Mouse (Mus musculus) liver, embryonic 13.5 days (tissue): ENCODE data around the gene Polr2f. TPM values are rescaled to one million over a fixed set of nuclear protein-coding genes. Genes with fewer than 3 reads are reported as not detected.

Source experiments
- ATAC-seq: fragments of 200-750 bp; cut with Nextera tagmentation; 2 replicates; pipeline ENCODE4 v1.8.0; 2017; ENCODE audit warnings: low read depth, mild to moderate bottlenecking, moderate number of reproducible peaks, moderate library complexity
- DNase-seq: peaks from one replicate; pipeline ENCODE4 v3.0.0; 2022
- H3K27ac ChIP-seq: fragments of 300-500 bp; sonication (generic); 2 replicates; pipeline ENCODE4 v1.5.1; 2015; ENCODE audit warnings: moderate library complexity, mild to moderate bottlenecking, inconsistent platforms
- H3K27me3 ChIP-seq: fragments of 300-500 bp; sonication (generic); 2 replicates; pipeline ENCODE4 v1.6.1; 2015; ENCODE audit warnings: mild to moderate bottlenecking, inconsistent platforms
- H3K36me3 ChIP-seq: fragments of 300-500 bp; sonication (generic); 2 replicates; pipeline ENCODE4 v1.6.1; 2015; ENCODE audit warnings: mild to moderate bottlenecking, inconsistent platforms
- H3K4me1 ChIP-seq: fragments of 300-500 bp; sonication (generic); replicated peaks from 2 replicates; pipeline ENCODE4 v1.6.1; 2015; ENCODE audit warnings: inconsistent platforms
- H3K4me2 ChIP-seq: fragments of 300-500 bp; sonication (generic); 2 replicates; pipeline ENCODE4 v1.6.1; 2015; ENCODE audit warnings: inconsistent platforms, mild to moderate bottlenecking, moderate library complexity
- H3K4me3 ChIP-seq: fragments of 300-500 bp; sonication (generic); replicated peaks from 2 replicates; pipeline ENCODE4 v1.5.1; 2015; ENCODE audit warnings: mild to moderate bottlenecking, inconsistent platforms
- H3K9ac ChIP-seq: fragments of 300-500 bp; sonication (generic); 2 replicates; pipeline ENCODE4 v1.6.1; 2015; ENCODE audit warnings: mild to moderate bottlenecking, inconsistent platforms
- H3K9me3 ChIP-seq: fragments of 300-500 bp; sonication (generic); replicated peaks from 2 replicates; pipeline ENCODE4 v1.6.1; 2016; ENCODE audit warnings: inconsistent platforms
- WGBS: fragments of 180-500 bp; shearing (Covaris S2); methylation state at CpG from one replicate; pipeline ENCODE4 v1.1.7; 2015; ENCODE audit not compliant: insufficient replicate concordance; 5-methylcytosine and 5-hydroxymethylcytosine counted together
- polyA plus RNA-seq: library from polyadenylated mRNA; unstranded; fragments of >200 nt; fragmentation: Nextera tagmentation; extraction: Ambion mirVana; gene quantifications from 2 replicates; pipeline ENCODE4 v1.2.1, GENCODE M21; 2015

The Polr2f gene
- polyA plus RNA-seq, 1 experiment from 2014 or later, result 233 TPM

GRCm38 (mm10) chr15:79101531-79101930 lies 39.3 kb upstream of the Polr2f start:
- no peak overlapping the region for H3K27ac ChIP-seq
- ATAC-seq, result no peak
- H3K4me2 ChIP-seq, result no peak overlapping the region
- H3K9ac ChIP-seq, result no peak overlapping the region
- no peaks in the 10 kb centered on the region for H3K9me3 ChIP-seq
- DNase-seq, result no peak
- peaks cover 42% of the 10 kb centered on the region for H3K4me1 ChIP-seq
- H3K4me3 ChIP-seq, result no peak overlapping the region
- no peaks in the 10 kb centered on the region for H3K36me3 ChIP-seq
- no peaks in the 10 kb centered on the region for H3K27me3 ChIP-seq

GRCm38 (mm10) chr15:79103264-79103663 lies 37.5 kb upstream of the Polr2f start:
- no peaks in the 10 kb centered on the region for H3K27me3 ChIP-seq
- H3K4me2 ChIP-seq, result no peak overlapping the region
- H3K27ac ChIP-seq, result no peak overlapping the region
- H3K9ac ChIP-seq, result no peak overlapping the region
- 74% methylated on average over 10 of the region's 10 CpGs for WGBS
- ATAC-seq (no peak), DNase-seq (no peak)
- H3K36me3 ChIP-seq, result no peaks in the 10 kb centered on the region
- peaks cover 33% of the 10 kb centered on the region for H3K4me1 ChIP-seq
- H3K4me3 ChIP-seq, result no peak overlapping the region
- no peaks in the 10 kb centered on the region for H3K9me3 ChIP-seq

GRCm38 (mm10) chr15:79105804-79106203 lies 35.0 kb upstream of the Polr2f start:
- Histone ChIP-seq H3K4me3 (no peak overlapping the region), H3K4me1 (peaks cover 49% of the 10 kb centered on the region), H3K9ac (no peak overlapping the region), H3K9me3 (no peaks in the 10 kb centered on the region), H3K4me2 (0 out of 2 replicates have a peak overlapping the region, but pooled peaks have one; percentile 5), H3K27me3 (peaks cover 14% of the 10 kb centered on the region), H3K36me3 (no peaks in the 10 kb centered on the region), H3K27ac (peak overlapping the region; percentile 53)
- ATAC-seq, result peak; percentile 67
- 12% methylated on average over 2 of the region's 2 CpGs for WGBS
- DNase-seq, result peak; percentile 31

- H3K9ac ChIP-seq, result peak overlapping the region; percentile 88
- ATAC-seq, result no peak
- 35% methylated on average over 7 of the region's 7 CpGs for WGBS
- H3K4me3 ChIP-seq, result peak overlapping the region; percentile 77; the same call in 1 of the 2 replicates
- peaks cover 53% of the 10 kb centered on the region for H3K4me1 ChIP-seq
- H3K36me3 ChIP-seq, result no peaks in the 10 kb centered on the region
- DNase-seq, result no peak
- peak overlapping the region; percentile 99 for H3K4me2 ChIP-seq
- peaks cover 14% of the 10 kb centered on the region for H3K27me3 ChIP-seq
- H3K27ac ChIP-seq, result peak overlapping the region; percentile 50; the same call in 1 of the 2 replicates
- no peaks in the 10 kb centered on the region for H3K9me3 ChIP-seq
Observed at GRCm38 (mm10) chr15:79107966-79108365, 32.8 kb upstream of the Polr2f start.

- H3K4me1 ChIP-seq, result peaks cover 53% of the 10 kb centered on the region
Observed at GRCm38 (mm10) chr15:79108421-79109320, 32.1 kb upstream of the Polr2f start, which contains the start of gene Micall1. TSS of gene Micall1 (plus strand) at chr15:79108898.

GRCm38 (mm10) chr15:79109321-79109934 lies 31.4 kb upstream of the Polr2f start:
- H3K4me1 ChIP-seq, result peaks cover 53% of the 10 kb centered on the region
- peak; percentile 36 for DNase-seq
- H3K4me2 ChIP-seq, result peak overlapping the region; percentile 99
- H3K9me3 ChIP-seq, result no peaks in the 10 kb centered on the region
- peak; percentile 60 for ATAC-seq
- no peaks in the 10 kb centered on the region for H3K36me3 ChIP-seq
- peak overlapping the region; percentile 88 for H3K9ac ChIP-seq
- H3K4me3 ChIP-seq, result peak overlapping the region; percentile 77
- H3K27me3 ChIP-seq, result peaks cover 14% of the 10 kb centered on the region
- peak overlapping the region; percentile 50 for H3K27ac ChIP-seq
- WGBS, result under 1% methylated on average over 43 of the region's 46 CpGs

More at GRCm38 (mm10) chr15:79108421-79109320, 32.1 kb upstream of the Polr2f start, which contains the start of gene Micall1:
- H3K27ac ChIP-seq, result peak within 1 kb of the TSS; percentile 50
- H3K36me3 ChIP-seq, result no peaks in the 10 kb centered on the region
- no peaks in the 10 kb centered on the region for H3K9me3 ChIP-seq
- peak; percentile 79 for ATAC-seq
- DNase-seq, result peak; percentile 58
- peak within 1 kb of the TSS; percentile 99 for H3K4me2 ChIP-seq
- WGBS, result under 1% methylated on average over 49 of the region's 85 CpGs
- peak within 1 kb of the TSS; percentile 77 for H3K4me3 ChIP-seq
- H3K9ac ChIP-seq, result peak within 1 kb of the TSS; percentile 88
- H3K27me3 ChIP-seq, result peaks cover 14% of the 10 kb centered on the region

GRCm38 (mm10) chr15:79110031-79110430 lies 30.8 kb upstream of the Polr2f start:
- Histone ChIP-seq H3K9ac (peak overlapping the region; percentile 88; the same call in 1 of the 2 replicates), H3K27ac (no peak overlapping the region), H3K4me2 (peak overlapping the region; percentile 99), H3K36me3 (peaks cover 4% of the 10 kb centered on the region; the same call in 1 of the 2 replicates), H3K27me3 (peaks cover 14% of the 10 kb centered on the region), H3K4me3 (peak overlapping the region; percentile 77), H3K4me1 (peaks cover 51% of the 10 kb centered on the region), H3K9me3 (no peaks in the 10 kb centered on the region)
- DNase-seq (no peak), ATAC-seq (no peak)
- 14% methylated on average over 9 of the region's 9 CpGs for WGBS

- 0 out of 2 replicates have a peak overlapping the region, but pooled peaks have one; percentile 77 for H3K4me3 ChIP-seq
- peaks cover 8% of the 10 kb centered on the region; the same call in 1 of the 2 replicates for H3K36me3 ChIP-seq
- 0 out of 2 replicates have a peak overlapping the region, but pooled peaks have one; percentile 11 for H3K9ac ChIP-seq
- H3K9me3 ChIP-seq, result no peaks in the 10 kb centered on the region
- no peak overlapping the region for H3K27ac ChIP-seq
- ATAC-seq (no peak), DNase-seq (no peak)
- peaks cover 46% of the 10 kb centered on the region for H3K4me1 ChIP-seq
- H3K27me3 ChIP-seq, result peaks cover 14% of the 10 kb centered on the region
- 74% methylated on average over 2 of the region's 2 CpGs for WGBS
- peak overlapping the region; percentile 99 for H3K4me2 ChIP-seq
Observed at GRCm38 (mm10) chr15:79110528-79110927, 30.3 kb upstream of the Polr2f start.

- DNase-seq (no peak), ATAC-seq (no peak)
- Histone ChIP-seq H3K36me3 (peaks cover 8% of the 10 kb centered on the region; the same call in 1 of the 2 replicates), H3K9me3 (no peaks in the 10 kb centered on the region), H3K4me3 (no peak overlapping the region), H3K9ac (no peak overlapping the region), H3K4me2 (no peak overlapping the region), H3K27ac (no peak overlapping the region), H3K27me3 (peaks cover 14% of the 10 kb centered on the region), H3K4me1 (peaks cover 33% of the 10 kb centered on the region)
- 74% methylated on average over 3 of the region's 4 CpGs for WGBS
Observed at GRCm38 (mm10) chr15:79111774-79112173, 29.0 kb upstream of the Polr2f start.

GRCm38 (mm10) chr15:79115276-79115675 lies 25.5 kb upstream of the Polr2f start:
- Histone ChIP-seq H3K27me3 (peaks cover 4% of the 10 kb centered on the region), H3K4me1 (peaks cover 10% of the 10 kb centered on the region), H3K4me2 (no peak overlapping the region), H3K4me3 (no peak overlapping the region), H3K9me3 (no peaks in the 10 kb centered on the region), H3K36me3 (peaks cover 8% of the 10 kb centered on the region; the same call in 1 of the 2 replicates), H3K27ac (no peak overlapping the region), H3K9ac (no peak overlapping the region)
- DNase-seq, result no peak
- no peak for ATAC-seq
- 54% methylated on average over 5 of the region's 5 CpGs for WGBS

GRCm38 (mm10) chr15:79119491-79119890 lies 21.3 kb upstream of the Polr2f start:
- peaks cover 29% of the 10 kb centered on the region for H3K36me3 ChIP-seq
- H3K27me3 ChIP-seq, result no peaks in the 10 kb centered on the region
- no peak overlapping the region for H3K4me2 ChIP-seq
- 83% methylated on average over 9 of the region's 9 CpGs for WGBS
- no peak overlapping the region for H3K27ac ChIP-seq
- no peaks in the 10 kb centered on the region for H3K9me3 ChIP-seq
- no peaks in the 10 kb centered on the region for H3K4me1 ChIP-seq
- H3K9ac ChIP-seq, result no peak overlapping the region
- ATAC-seq (no peak), DNase-seq (no peak)
- H3K4me3 ChIP-seq, result no peak overlapping the region
